Mouse (Mus musculus) layer of hippocampus, adult 18-20 months (tissue): Measurements from ENCODE around the gene Fam89a. TPM values are rescaled to one million over a fixed set of nuclear protein-coding genes. Genes with fewer than 3 reads are reported as not detected.

ENCODE experiments used
- DNase-seq, 2 experiments: peaks; one replicate each; pipeline ENCODE4 v3.0.0; 2022; ENCODE audit warnings: low spot score in 2 of 2
- total RNA-seq, 2 experiments: library from RNA; stranded (reverse); gene quantifications; 2 replicates each; pipeline ENCODE4 v1.2.3; 2021

The Fam89a gene
- total RNA-seq, 2 experiments from 2014 or later = 1.0 to 1.1 TPM

GRCm38 (mm10) chr8:124691706-124692105 lies 59.9 kb downstream of the Fam89a start:
- DNase-seq = no peak

Other genes starting within 250 kb of the Fam89a start
- gene Cog2, start 231.1 kb downstream of the Fam89a start, total RNA-seq = 10 to 100 TPM; 40.6 to 43.8 TPM
- gene Agt, start 182.1 kb downstream of the Fam89a start, total RNA-seq = 10 to 100 TPM; 26.0 to 31.4 TPM
- under 1 TPM; 0.18 to 0.27 TPM for gene Capn9, start 175.7 kb downstream of the Fam89a start, total RNA-seq
- 10 to 100 TPM; 72.1 to 76.9 TPM for gene 2310022B05Rik, start 88.5 kb downstream of the Fam89a start, total RNA-seq
- 10 to 100 TPM; 41.3 to 41.6 TPM for gene Ttc13, start 29.8 kb downstream of the Fam89a start, total RNA-seq
- 10 to 100 TPM; 12.0 to 12.8 TPM for gene Arv1, start 29.7 kb downstream of the Fam89a start, total RNA-seq
- gene Trim67, start 41.3 kb upstream of the Fam89a start, total RNA-seq = 1 to 10 TPM; 1.2 to 1.7 TPM
- gene Gnpat, start 111.2 kb upstream of the Fam89a start, total RNA-seq = 10 to 100 TPM; 58.4 to 61.9 TPM
- gene 2810004N23Rik, start 111.3 kb upstream of the Fam89a start, total RNA-seq = 10 to 100 TPM; 21.2 to 24.5 TPM
- 10 to 100 TPM; 33.5 to 36.9 TPM for gene Exoc8, start 145.9 kb upstream of the Fam89a start, total RNA-seq
- 10 to 100 TPM; 13.1 to 13.2 TPM for gene Sprtn, start 146.1 kb upstream of the Fam89a start, total RNA-seq
- gene Egln1, start 197.5 kb upstream of the Fam89a start, total RNA-seq = 10 to 100 TPM; 67.8 to 69.6 TPM